Mouse (Mus musculus) heart, postnatal 0 days (tissue): ENCODE measurements at regions not wholly inside any gene's neighbourhood (a gene's known extent, or its start where the extent isn't known, plus 50 kb on each side); places are given as distances from the start of the nearest gene placed in this dataset.

ENCODE experiments used
- ATAC-seq: fragments of 200-750 bp; cut with Nextera tagmentation; 2 replicates; pipeline ENCODE4 v1.8.0; 2017; ENCODE audit warnings: low read depth, moderate number of reproducible peaks, moderate library complexity; ENCODE audit not compliant: insufficient read depth
- DNase-seq: peaks from one replicate; pipeline ENCODE4 v3.0.0-alpha.2; 2016; ENCODE audit warnings: low spot score
- H3K27ac ChIP-seq: fragments of 300-500 bp; sonication (generic); 2 replicates; pipeline ENCODE4 v1.5.1; 2014; ENCODE audit warnings: low read depth, mild to moderate bottlenecking
- H3K27me3 ChIP-seq: fragments of 300-500 bp; sonication (generic); 2 replicates; pipeline ENCODE4 v1.6.1; 2014; ENCODE audit warnings: low read length, mixed read lengths; ENCODE audit not compliant: control insufficient read depth, insufficient read depth
- H3K36me3 ChIP-seq: fragments of 300-500 bp; sonication (generic); replicated peaks from 2 replicates; pipeline ENCODE4 v1.6.1; 2014; ENCODE audit warnings: low read length, mixed read lengths; ENCODE audit not compliant: control insufficient read depth, insufficient read depth
- H3K4me1 ChIP-seq: fragments of 300-500 bp; sonication (generic); 2 replicates; pipeline ENCODE4 v1.6.1; 2014; ENCODE audit warnings: antibody characterized with exemption; ENCODE audit not compliant: control insufficient read depth, insufficient read depth
- H3K4me2 ChIP-seq: fragments of 300-500 bp; sonication (generic); 2 replicates; pipeline ENCODE4 v1.6.1; 2014; ENCODE audit warnings: low read depth, mild to moderate bottlenecking, low read length, moderate library complexity
- H3K4me3 ChIP-seq: fragments of 300-500 bp; sonication (generic); 2 replicates; pipeline ENCODE4 v1.5.1; 2014; ENCODE audit warnings: low read depth, low read length
- H3K9ac ChIP-seq: fragments of 300-500 bp; sonication (generic); replicated peaks from 2 replicates; pipeline ENCODE4 v1.6.1; 2014; ENCODE audit warnings: low read depth, low read length, mixed read lengths
- H3K9me3 ChIP-seq: fragments of 300-500 bp; sonication (generic); replicated peaks from 2 replicates; pipeline ENCODE4 v1.6.1; 2016; ENCODE audit warnings: low read length; ENCODE audit not compliant: control insufficient read depth
- CTCF ChIP-seq: IDR thresholded peaks from 2 replicates; pipeline ENCODE4 v1.5.1; 2016; ENCODE audit warnings: antibody characterized with exemption, control low read depth, low read depth
- EP300 ChIP-seq: IDR thresholded peaks from 2 replicates; pipeline ENCODE4 v1.6.1; 2016; ENCODE audit warnings: antibody characterized with exemption, low read depth
- WGBS: fragments of 180-500 bp; shearing (Covaris S2); extraction: QIAGEN DNeasy Blood & Tissue Kit; methylation state at CpG from one replicate; pipeline ENCODE4 v1.1.7; 2014; 5-methylcytosine and 5-hydroxymethylcytosine counted together

DNA sequence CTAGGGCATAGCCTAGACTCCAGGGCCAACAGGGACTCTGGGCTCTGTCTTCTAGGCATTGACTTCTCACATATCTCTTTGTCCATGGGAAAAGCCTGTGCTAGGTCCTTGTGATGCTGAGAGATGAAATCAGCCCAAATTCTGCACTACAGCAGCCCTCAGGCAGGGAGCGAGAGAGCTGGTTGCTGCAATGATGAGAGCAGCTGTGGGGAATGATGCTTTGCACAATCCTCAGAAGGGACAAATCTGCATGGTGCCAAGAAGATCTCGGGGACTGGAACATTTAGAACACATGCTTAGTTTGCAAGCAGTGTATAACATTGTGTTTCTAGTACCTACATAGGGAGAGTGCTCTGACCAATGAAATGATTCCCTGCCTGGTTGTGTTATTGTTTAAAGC, 259.2 kb upstream of the Trib2 start:
- no peak overlapping the region for H3K4me2 ChIP-seq
- 77% methylated on average over 2 of the region's 2 CpGs for WGBS
- ATAC-seq (no peak), DNase-seq (no peak)
- no peak overlapping the region for H3K27ac ChIP-seq
- no peak for TF ChIP-seq EP300
- TF ChIP-seq CTCF, result no peak
- H3K9ac ChIP-seq, result no peak overlapping the region
- no peaks in the 10 kb centered on the region for H3K9me3 ChIP-seq
- H3K4me1 ChIP-seq, result no peaks in the 10 kb centered on the region
- no peak overlapping the region for H3K4me3 ChIP-seq
- H3K27me3 ChIP-seq, result no peaks in the 10 kb centered on the region
- no peaks in the 10 kb centered on the region for H3K36me3 ChIP-seq

DNA sequence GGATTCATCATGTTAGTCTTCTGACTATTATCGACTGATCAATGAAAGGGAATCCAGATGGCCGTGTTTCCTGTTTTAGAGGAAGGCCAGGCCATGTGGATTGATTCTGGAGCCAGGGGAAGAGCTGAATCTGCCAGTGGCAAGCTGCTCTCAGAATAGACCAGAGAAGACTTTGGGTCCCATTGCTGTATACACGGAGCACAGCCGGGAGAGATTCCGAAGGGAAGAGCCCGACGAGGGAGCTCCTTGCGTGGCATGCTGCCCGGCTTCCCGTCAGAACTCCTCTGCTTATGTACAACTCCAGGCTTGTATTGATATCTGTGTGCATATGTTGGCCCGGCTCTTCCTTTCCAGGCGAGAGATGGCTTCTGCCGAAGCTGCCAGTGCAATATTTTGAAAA, 252.2 kb upstream of the Trib2 start:
- ATAC-seq (no peak), DNase-seq (no peak)
- TF ChIP-seq EP300, result no peak
- TF ChIP-seq CTCF, result no peak

DNA sequence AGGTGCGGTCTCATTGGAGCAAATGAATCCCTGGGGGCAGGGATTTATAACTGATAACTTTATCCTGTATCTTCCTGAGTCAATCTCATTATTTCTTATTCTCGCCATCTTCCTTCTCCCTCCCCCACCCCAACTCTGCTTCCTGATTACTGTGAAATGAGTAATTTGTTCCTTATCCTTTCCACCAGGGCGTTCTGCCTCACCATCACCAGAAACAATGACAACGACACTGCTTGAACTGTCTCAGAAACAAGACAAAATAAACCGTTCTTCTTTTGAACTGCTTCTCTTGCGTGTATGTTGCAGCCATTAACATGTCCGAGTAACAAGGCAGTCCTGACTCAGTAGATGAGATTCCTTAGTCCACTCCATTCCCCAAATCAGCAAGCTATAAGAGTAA, 246.0 kb upstream of the Trib2 start:
- TF ChIP-seq CTCF (no peak), EP300 (no peak)
- ATAC-seq (no peak), DNase-seq (no peak)
- Histone ChIP-seq H3K27me3 (no peaks in the 10 kb centered on the region), H3K9ac (no peak overlapping the region), H3K4me1 (no peaks in the 10 kb centered on the region), H3K9me3 (no peaks in the 10 kb centered on the region), H3K4me3 (no peak overlapping the region), H3K36me3 (no peaks in the 10 kb centered on the region), H3K4me2 (no peak overlapping the region), H3K27ac (no peak overlapping the region)
- 70% methylated on average over 7 of the region's 7 CpGs for WGBS

More for the DNA sequence above, 252.2 kb upstream of the Trib2 start:
- Histone ChIP-seq H3K4me2 (no peak overlapping the region), H3K4me1 (no peaks in the 10 kb centered on the region), H3K9ac (no peak overlapping the region), H3K27ac (no peak overlapping the region), H3K27me3 (no peaks in the 10 kb centered on the region), H3K36me3 (no peaks in the 10 kb centered on the region), H3K9me3 (no peaks in the 10 kb centered on the region), H3K4me3 (no peak overlapping the region)
- 79% methylated on average over 13 of the region's 13 CpGs for WGBS

DNA sequence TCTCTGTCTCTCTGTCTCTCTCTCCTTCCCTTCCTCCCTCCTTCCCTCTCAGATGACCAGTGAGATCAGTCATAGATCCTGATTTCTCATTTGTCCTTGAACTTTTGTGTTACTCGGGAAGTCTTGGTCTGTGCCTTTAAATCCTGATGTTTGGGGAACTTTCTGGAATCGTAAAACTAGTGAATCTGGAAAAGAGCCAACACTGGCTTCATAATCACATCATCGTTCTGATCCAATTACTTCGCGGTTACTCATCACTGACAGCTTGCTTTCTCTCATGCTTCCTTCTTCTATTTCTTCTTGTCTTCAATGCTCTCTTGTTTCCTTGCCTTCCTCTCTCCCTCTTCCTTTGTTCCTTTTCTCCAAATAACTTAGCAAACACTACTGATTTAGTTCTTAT, 243.7 kb upstream of the Trib2 start:
- Histone ChIP-seq H3K4me3 (no peak overlapping the region), H3K27me3 (no peaks in the 10 kb centered on the region), H3K27ac (no peak overlapping the region), H3K4me2 (no peak overlapping the region), H3K9ac (no peak overlapping the region), H3K36me3 (no peaks in the 10 kb centered on the region), H3K9me3 (no peaks in the 10 kb centered on the region), H3K4me1 (no peaks in the 10 kb centered on the region)
- TF ChIP-seq EP300 (no peak), CTCF (no peak)
- ATAC-seq, result no peak
- 55% methylated on average over 5 of the region's 5 CpGs for WGBS
- no peak for DNase-seq

DNA sequence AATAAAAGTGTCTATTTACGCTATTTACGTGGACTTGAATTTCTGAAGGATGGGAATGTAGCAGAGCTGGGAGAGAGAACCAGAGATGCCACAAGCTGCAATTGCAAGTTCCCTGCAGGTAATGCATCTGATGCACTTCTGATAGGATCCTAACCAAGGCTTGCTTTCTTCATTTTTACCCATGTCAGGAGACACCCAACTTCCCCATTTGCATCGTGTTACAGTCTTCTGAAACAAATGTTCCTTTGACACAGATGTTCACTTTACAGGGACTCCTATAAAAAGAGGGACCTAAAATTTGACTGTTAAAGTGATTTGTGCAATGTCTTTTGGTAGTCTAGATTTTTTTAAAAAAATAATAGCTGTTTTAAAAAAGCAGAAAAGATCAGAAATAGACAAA, 241.5 kb upstream of the Trib2 start:
- H3K9ac ChIP-seq, result no peak overlapping the region
- H3K4me2 ChIP-seq, result no peak overlapping the region
- TF ChIP-seq EP300, result no peak
- TF ChIP-seq CTCF, result no peak
- H3K27me3 ChIP-seq, result no peaks in the 10 kb centered on the region
- H3K36me3 ChIP-seq, result no peaks in the 10 kb centered on the region
- no peaks in the 10 kb centered on the region for H3K4me1 ChIP-seq
- H3K4me3 ChIP-seq, result no peak overlapping the region
- ATAC-seq, result no peak
- no peaks in the 10 kb centered on the region for H3K9me3 ChIP-seq
- 81% methylated on average over 3 of the region's 3 CpGs for WGBS
- H3K27ac ChIP-seq, result no peak overlapping the region
- DNase-seq, result no peak

DNA sequence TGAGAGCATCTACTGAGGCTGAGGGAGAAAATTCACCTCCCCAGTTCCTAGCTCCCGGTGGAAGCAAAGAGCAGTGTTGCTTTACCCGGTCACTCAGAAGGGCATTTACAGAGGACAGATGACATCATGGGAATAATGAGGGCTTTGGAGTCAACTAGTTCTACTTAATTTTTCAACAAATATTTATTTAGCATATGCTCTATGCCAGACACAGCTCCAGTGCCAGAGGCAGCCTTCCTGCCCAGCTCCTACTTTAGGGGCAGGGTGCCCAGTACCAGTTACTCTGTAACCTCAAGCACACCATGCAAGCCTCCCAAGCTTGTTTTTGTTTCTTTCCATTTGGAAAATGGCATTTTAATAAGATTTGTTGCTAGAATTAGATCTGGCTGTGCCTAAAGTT, 240.1 kb upstream of the Trib2 start:
- no peak for TF ChIP-seq EP300
- TF ChIP-seq CTCF, result no peak
- H3K9ac ChIP-seq, result no peak overlapping the region
- no peaks in the 10 kb centered on the region for H3K27me3 ChIP-seq
- H3K4me1 ChIP-seq, result no peaks in the 10 kb centered on the region
- no peak overlapping the region for H3K4me3 ChIP-seq
- no peaks in the 10 kb centered on the region for H3K36me3 ChIP-seq
- no peaks in the 10 kb centered on the region for H3K9me3 ChIP-seq
- no peak for DNase-seq
- 67% methylated on average over 2 of the region's 2 CpGs for WGBS
- H3K4me2 ChIP-seq, result no peak overlapping the region
- H3K27ac ChIP-seq, result no peak overlapping the region
- ATAC-seq, result no peak
